32 mouse cellular contexts compared by ENCODE assay signal in the genomic region with DNA sequence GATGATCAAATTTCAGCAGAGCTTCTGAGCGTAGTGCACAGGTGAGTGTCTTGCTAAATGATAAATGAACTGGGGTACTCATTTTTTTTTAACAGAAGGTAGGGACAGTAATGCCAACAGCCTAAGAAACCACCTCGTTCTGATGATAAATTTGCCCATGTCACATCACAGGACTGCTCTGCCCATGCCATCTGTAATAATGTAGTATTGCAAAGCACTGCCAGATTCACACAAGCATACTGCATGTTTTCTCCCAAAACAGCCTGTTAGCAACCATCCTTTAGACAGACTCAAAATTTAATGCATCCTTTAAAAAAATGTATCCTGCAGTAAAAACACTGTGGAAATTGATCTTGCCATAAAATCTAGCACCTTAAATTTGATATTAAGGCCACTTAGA. TPM values are rescaled to one million over a fixed set of nuclear protein-coding genes. Genes with fewer than 3 reads are reported as not detected.
DNase-seq lines count a peak whose midpoint lies in the region; ATAC-seq and TF ChIP-seq lines count a peak whose summit lies in the region.
"Had no signal": no experiment of that assay in that cellular context is flagged by ENCODE, and none has a peak within 500 bp of the region (broad histone marks: within the 10 kb centered on the region; RNA-seq: fewer than 3 reads in every experiment).

No protein-coding gene starts in this region.

- TF ChIP-seq CTCF in layer of hippocampus, adult 2 months (conservative IDR thresholded peaks at IDR 0.05) = no peak

- ATAC-seq in forebrain, embryonic 15.5 days (replicated peaks) = 0 out of 2 replicates have a peak, but pooled peaks have one; percentile 55
- ATAC-seq in forebrain, embryonic 12.5 days (ENCODE audit: low FRiP score) = no peak
- ATAC-seq: intestine, postnatal 0 days; Patski had no signal

- DNase-seq in heart, adult 11 months = peak; percentile 30
- DNase-seq in heart, postnatal 10 days = no peak
- peak in 1 of 2 experiments; percentile 23 for DNase-seq in layer of hippocampus, adult 2 months (ENCODE audit: low spot score in 2 of 2)
- no peak for DNase-seq in layer of hippocampus, postnatal 25 days (ENCODE audit: extremely low spot score in 1 of 2, low spot score in 1 of 2)
- no peak for DNase-seq in right cerebral cortex, postnatal 25 days
- DNase-seq: adrenal gland, postnatal 10 days; adrenal gland, postnatal 36 days; B cell, adult 2 months; cerebellum, adult 11 months; cerebellum, adult 2 months; cerebellum, adult 9-11 months; cerebellum, postnatal 25 days; gastrocnemius, postnatal 10 days; gastrocnemius, postnatal 36 days; heart, postnatal 36 days had no signal

- H3K27me3 ChIP-seq in forebrain, embryonic 15.5 days = no peaks in the 10 kb centered on the region
- no peaks in the 10 kb centered on the region for H3K27me3 ChIP-seq in forebrain, embryonic 12.5 days
- H3K27me3 ChIP-seq: CH12.LX; embryonic facial prominence, embryonic 12.5 days; embryonic facial prominence, embryonic 15.5 days; Patski had no signal

- WGBS in forebrain, embryonic 15.5 days = 71% methylated on average over 2 of the region's 2 CpGs
- WGBS in forebrain, embryonic 12.5 days = 83% methylated on average over 2 of the region's 2 CpGs

- no peaks in the 10 kb centered on the region for H3K4me1 ChIP-seq in forebrain, embryonic 15.5 days
- H3K4me1 ChIP-seq in forebrain, embryonic 12.5 days = no peaks in the 10 kb centered on the region
- H3K4me1 ChIP-seq: embryonic facial prominence, embryonic 12.5 days; embryonic facial prominence, embryonic 15.5 days had no signal

- H3K9me3 ChIP-seq in forebrain, embryonic 15.5 days = no peaks in the 10 kb centered on the region
- H3K9me3 ChIP-seq in forebrain, embryonic 12.5 days = no peaks in the 10 kb centered on the region
- H3K9me3 ChIP-seq: embryonic facial prominence, embryonic 12.5 days; embryonic facial prominence, embryonic 15.5 days; G1E had no signal

- no peak overlapping the region; the same call in 1 of the 2 replicates for H3K27ac ChIP-seq in forebrain, embryonic 15.5 days (replicated peaks)
- no peak overlapping the region for H3K27ac ChIP-seq in forebrain, embryonic 12.5 days
- peak overlapping the region; percentile 62 for H3K27ac ChIP-seq in layer of hippocampus, adult 2 months
- H3K27ac ChIP-seq: embryonic facial prominence, embryonic 12.5 days; embryonic facial prominence, embryonic 15.5 days; hindbrain, embryonic 14.5 days had no signal

- no peak overlapping the region for H3K4me3 ChIP-seq in forebrain, embryonic 15.5 days
- H3K4me3 ChIP-seq in forebrain, embryonic 12.5 days (replicated peaks) = no peak overlapping the region
- no peak overlapping the region for H3K4me3 ChIP-seq in layer of hippocampus, adult 2 months
- H3K4me3 ChIP-seq: embryonic facial prominence, embryonic 12.5 days; embryonic facial prominence, embryonic 15.5 days had no signal

- no peak overlapping the region for H3K9ac ChIP-seq in forebrain, embryonic 15.5 days (replicated peaks)
- H3K9ac ChIP-seq in forebrain, embryonic 12.5 days = no peak overlapping the region
- H3K9ac ChIP-seq: embryonic facial prominence, embryonic 12.5 days; embryonic facial prominence, embryonic 15.5 days; hindbrain, embryonic 14.5 days had no signal

- intact Hi-C loops in heart, postnatal 10 days (cut with DNase I) = no loop called here

- no peaks in the 10 kb centered on the region for H3K36me3 ChIP-seq in forebrain, embryonic 15.5 days
- no peaks in the 10 kb centered on the region for H3K36me3 ChIP-seq in forebrain, embryonic 12.5 days (replicated peaks)
- H3K36me3 ChIP-seq: embryonic facial prominence, embryonic 12.5 days; embryonic facial prominence, embryonic 15.5 days; G1E had no signal

- H3K4me2 ChIP-seq in forebrain, embryonic 15.5 days (replicated peaks) = no peak overlapping the region
- H3K4me2 ChIP-seq in forebrain, embryonic 12.5 days = no peak overlapping the region
- H3K4me2 ChIP-seq: embryonic facial prominence, embryonic 12.5 days; embryonic facial prominence, embryonic 15.5 days; heart, embryonic 11.5 days; hindbrain, embryonic 14.5 days had no signal

RNA-seq across cellular contexts. Expression of gene Gm5415, which starts 59.1 kb away (rescaled TPM):
- polyA plus RNA-seq in forebrain, embryonic 15.5 days (2015; fragmentation: Nextera tagmentation; extraction: Ambion mirVana) = 0.68 and 1.1 TPM in 2 replicates
- polyA plus RNA-seq in forebrain, embryonic 12.5 days (2016; fragmentation: Nextera tagmentation; extraction: Ambion mirVana) = 0.38 and 0.40 TPM in 2 replicates
- not detected for total RNA-seq in heart, postnatal 10 days (2021)
- total RNA-seq in layer of hippocampus, adult 2 months (2021) = not detected
- not detected for total RNA-seq in layer of hippocampus, postnatal 25 days (2021)
- total RNA-seq: adrenal gland, adult 18-20 months; adrenal gland, postnatal 10 days; adrenal gland, postnatal 36 days; CH12.LX; common myeloid progenitor, adult 5-6 weeks; gastrocnemius, adult 18-20 months; gastrocnemius, postnatal 10 days; gastrocnemius, postnatal 36 days; granulocyte monocyte progenitor cell, adult 5-6 weeks; heart, adult 8-10 months; heart, postnatal 36 days had no signal
- polyA plus RNA-seq: cerebellum, adult 2 months; G1E; heart, embryonic 11.5 days; heart, embryonic 14.5 days; heart, postnatal 0 days; intestine, postnatal 0 days; Patski had no signal
